Comparison of ENCODE assay signal across 16 mouse cellular contexts in genomic region chr12:55051210-55052173, GRCm38 (mm10). TPM values are rescaled to one million over a fixed set of nuclear protein-coding genes. Genes with fewer than 3 reads are reported as not detected.
DNase-seq lines count a peak whose midpoint lies in the region; ATAC-seq and TF ChIP-seq lines count a peak whose summit lies in the region.
"Had no signal": no experiment of that assay in that cellular context is flagged by ENCODE, and none has a peak within 500 bp of the region (broad histone marks: within the 10 kb centered on the region; RNA-seq: fewer than 3 reads in every experiment).

No protein-coding gene starts in this region.

- H3K9me3 ChIP-seq in lung, embryonic 14.5 days (ENCODE audit: low read depth, low read length): no peaks in the 10 kb centered on the region
- no peaks in the 10 kb centered on the region for H3K9me3 ChIP-seq in lung, postnatal 0 days (ENCODE audit: low read length)
- no peaks in the 10 kb centered on the region for H3K9me3 ChIP-seq in liver, embryonic 12.5 days (replicated peaks)
- H3K9me3 ChIP-seq: forebrain, embryonic 15.5 days; hindbrain, embryonic 13.5 days; limb, embryonic 15.5 days; neural tube, embryonic 13.5 days had no signal

- no peak overlapping the region for H3K4me3 ChIP-seq in lung, embryonic 14.5 days (ENCODE audit: low read depth, low read length)
- no peak overlapping the region for H3K4me3 ChIP-seq in lung, postnatal 0 days (ENCODE audit: low read depth, low read length)
- H3K4me3 ChIP-seq in liver, embryonic 12.5 days: peak overlapping the region; percentile 35
- no peak overlapping the region for H3K4me3 ChIP-seq in layer of hippocampus, adult 2 months
- H3K4me3 ChIP-seq: forebrain, embryonic 15.5 days; hindbrain, embryonic 13.5 days; limb, embryonic 15.5 days; neural tube, embryonic 13.5 days had no signal

- WGBS in lung, embryonic 14.5 days: 78% methylated on average over 8 of the region's 8 CpGs
- WGBS in lung, postnatal 0 days: 83% methylated on average over 8 of the region's 8 CpGs
- 30% methylated on average over 8 of the region's 8 CpGs for WGBS in liver, embryonic 12.5 days (ENCODE audit: insufficient replicate concordance)

- peaks cover 6% of the 10 kb centered on the region; the same call in 1 of the 2 replicates for H3K36me3 ChIP-seq in lung, embryonic 14.5 days (ENCODE audit: insufficient read depth)
- H3K36me3 ChIP-seq in lung, postnatal 0 days (ENCODE audit: insufficient read depth, low read length): peaks cover 1% of the 10 kb centered on the region; the same call in 1 of the 2 replicates
- peaks cover 28% of the 10 kb centered on the region for H3K36me3 ChIP-seq in liver, embryonic 12.5 days

- TF ChIP-seq CTCF in lung, embryonic 14.5 days (IDR thresholded peaks at IDR 0.05; ENCODE audit: low read depth): no peak
- TF ChIP-seq CTCF in lung, postnatal 0 days (IDR thresholded peaks at IDR 0.05): no peak
- no peak for TF ChIP-seq CTCF in layer of hippocampus, adult 2 months (conservative IDR thresholded peaks at IDR 0.05)

- no peaks in the 10 kb centered on the region for H3K27me3 ChIP-seq in lung, embryonic 14.5 days (ENCODE audit: insufficient read depth, low read length)
- H3K27me3 ChIP-seq in lung, postnatal 0 days (replicated peaks; ENCODE audit: insufficient read depth, low read length): no peaks in the 10 kb centered on the region
- H3K27me3 ChIP-seq in liver, embryonic 12.5 days (replicated peaks): no peaks in the 10 kb centered on the region
- H3K27me3 ChIP-seq: CH12.LX; forebrain, embryonic 15.5 days; hindbrain, embryonic 13.5 days; limb, embryonic 15.5 days; neural tube, embryonic 13.5 days had no signal

- intact Hi-C loops in left cerebral cortex, postnatal 36 days (cut with DNase I): no loop called here

- peak; percentile 41; the same call in 1 of the 2 replicates for ATAC-seq in lung, embryonic 14.5 days (ENCODE audit: insufficient read depth)
- no peak for ATAC-seq in lung, postnatal 0 days
- peak; percentile 98 for ATAC-seq in liver, embryonic 12.5 days
- ATAC-seq: forebrain, embryonic 15.5 days; midbrain, embryonic 16.5 days had no signal

- H3K9ac ChIP-seq in lung, embryonic 14.5 days: no peak overlapping the region
- no peak overlapping the region for H3K9ac ChIP-seq in lung, postnatal 0 days (replicated peaks; ENCODE audit: low read depth)
- H3K9ac ChIP-seq in liver, embryonic 12.5 days: peak overlapping the region; percentile 63
- H3K9ac ChIP-seq: forebrain, embryonic 15.5 days; hindbrain, embryonic 13.5 days; limb, embryonic 15.5 days; neural tube, embryonic 13.5 days had no signal

- no peak overlapping the region for H3K4me2 ChIP-seq in lung, embryonic 14.5 days
- no peak overlapping the region for H3K4me2 ChIP-seq in lung, postnatal 0 days (replicated peaks; ENCODE audit: low read depth, low read length)
- peak overlapping the region; percentile 70 for H3K4me2 ChIP-seq in liver, embryonic 12.5 days
- H3K4me2 ChIP-seq: forebrain, embryonic 15.5 days; hindbrain, embryonic 13.5 days; limb, embryonic 15.5 days; neural tube, embryonic 13.5 days had no signal

- no peak for TF ChIP-seq EP300 in lung, postnatal 0 days (IDR thresholded peaks at IDR 0.05)

- peak overlapping the region; percentile 2; the same call in 1 of the 2 replicates for H3K27ac ChIP-seq in lung, embryonic 14.5 days (ENCODE audit: low read depth)
- H3K27ac ChIP-seq in lung, postnatal 0 days (ENCODE audit: low read length): no peak overlapping the region
- peak overlapping the region; percentile 97 for H3K27ac ChIP-seq in liver, embryonic 12.5 days
- no peak overlapping the region for H3K27ac ChIP-seq in layer of hippocampus, adult 2 months
- H3K27ac ChIP-seq: forebrain, embryonic 15.5 days; hindbrain, embryonic 13.5 days; limb, embryonic 15.5 days; neural tube, embryonic 13.5 days had no signal

- H3K4me1 ChIP-seq in lung, embryonic 14.5 days (ENCODE audit: insufficient read depth): no peaks in the 10 kb centered on the region
- no peaks in the 10 kb centered on the region; the same call in 1 of the 2 replicates for H3K4me1 ChIP-seq in lung, postnatal 0 days (ENCODE audit: insufficient read depth, low read depth, low read length)
- peaks cover 70% of the 10 kb centered on the region for H3K4me1 ChIP-seq in liver, embryonic 12.5 days
- H3K4me1 ChIP-seq: forebrain, embryonic 15.5 days; hindbrain, embryonic 13.5 days; limb, embryonic 15.5 days; neural tube, embryonic 13.5 days had no signal

- no peak for DNase-seq in lung, embryonic 14.5 days
- DNase-seq in lung, postnatal 0 days (ENCODE audit: low spot score): no peak
- DNase-seq in c-Kit-positive CD71-negative TER-119-negative erythroid progenitor cells, embryonic 14.5 days (ENCODE audit: low read depth): peak; percentile 31
- DNase-seq in thymus, postnatal 36 days: no peak
- DNase-seq in left cerebral cortex, postnatal 36 days (ENCODE audit: low spot score in 2 of 2): no peak
- no peak for DNase-seq in layer of hippocampus, adult 2 months (ENCODE audit: low spot score in 2 of 2)
- DNase-seq: cerebellum, postnatal 25 days; kidney, adult 8-10 months; lung, postnatal 4 days had no signal

RNA-seq across cellular contexts. Expression of gene 2700097O09Rik, which starts 28.4 kb away (rescaled TPM):
- 34.3 and 36.1 TPM in 2 replicates for polyA plus RNA-seq in lung, embryonic 14.5 days (2014; fragmentation: Nextera tagmentation; extraction: Ambion mirVana)
- polyA plus RNA-seq in lung, postnatal 0 days (2015; fragmentation: Nextera tagmentation; extraction: Ambion mirVana): 14.4 and 14.6 TPM in 2 replicates
- 31.5 and 33.0 TPM in 2 replicates for polyA plus RNA-seq in liver, embryonic 12.5 days (2016; fragmentation: Nextera tagmentation; extraction: Ambion mirVana)
- total RNA-seq in left cerebral cortex, postnatal 36 days (2021): 10 to 100 TPM in 1 of 2 experiments, 1 to 10 TPM in 1; 8.2 to 13.2 TPM
- 10 to 100 TPM in 1 of 2 experiments, 1 to 10 TPM in 1; 9.9 to 11.4 TPM for total RNA-seq in layer of hippocampus, adult 2 months (2021)

RNA-seq across cellular contexts. Expression of gene Srp54a, which starts 28.6 kb away (rescaled TPM):
- 156 and 163 TPM in 2 replicates for polyA plus RNA-seq in lung, embryonic 14.5 days (2014; fragmentation: Nextera tagmentation; extraction: Ambion mirVana)
- 124 and 130 TPM in 2 replicates for polyA plus RNA-seq in lung, postnatal 0 days (2015; fragmentation: Nextera tagmentation; extraction: Ambion mirVana)
- polyA plus RNA-seq in liver, embryonic 12.5 days (2016; fragmentation: Nextera tagmentation; extraction: Ambion mirVana): 105 and 106 TPM in 2 replicates
- 10 to 100 TPM; 83.0 to 84.9 TPM for total RNA-seq in left cerebral cortex, postnatal 36 days (2021)
- total RNA-seq in layer of hippocampus, adult 2 months (2021): 10 to 100 TPM; 86.3 to 87.0 TPM

RNA-seq across cellular contexts. Expression of gene Baz1a, which starts 37.3 kb away (rescaled TPM):
- polyA plus RNA-seq in lung, embryonic 14.5 days (2014; fragmentation: Nextera tagmentation; extraction: Ambion mirVana): 23.9 and 26.3 TPM in 2 replicates
- 17.5 and 20.7 TPM in 2 replicates for polyA plus RNA-seq in lung, postnatal 0 days (2015; fragmentation: Nextera tagmentation; extraction: Ambion mirVana)
- 47.6 and 54.4 TPM in 2 replicates for polyA plus RNA-seq in liver, embryonic 12.5 days (2016; fragmentation: Nextera tagmentation; extraction: Ambion mirVana)
- total RNA-seq in left cerebral cortex, postnatal 36 days (2021): 1 to 10 TPM; 2.4 to 5.3 TPM
- 1 to 10 TPM; 1.4 to 1.8 TPM for total RNA-seq in layer of hippocampus, adult 2 months (2021)

Comparison
In these comparisons a context has a peak if more than half of its experiments do, and no peak if none do; other contexts are left out.
1. H3K27ac ChIP-seq: peak in lung, embryonic 14.5 days (single experiment) and liver, embryonic 12.5 days (single experiment); none in lung, postnatal 0 days (single experiment) and layer of hippocampus, adult 2 months (single experiment).